Mouse (Mus musculus) thymus, adult 2 months (tissue): ENCODE results near the gene Col23a1.

ENCODE experiments used
- CTCF ChIP-seq: fragments of 200-500 bp; IDR thresholded peaks from 2 replicates; pipeline ENCODE4 v1.5.1; 2012; ENCODE audit warnings: mild to moderate bottlenecking, control low read depth, low read length, moderate library complexity, borderline replicate concordance; ENCODE audit not compliant: control insufficient read depth, poor library complexity, insufficient read depth; ENCODE audit errors: extremely low read depth
- POLR2A ChIP-seq: fragments of 200-500 bp; IDR thresholded peaks from 2 replicates; pipeline ENCODE4 v1.6.1; 2012; ENCODE audit warnings: mild to moderate bottlenecking, low read length, control low read depth, moderate library complexity; ENCODE audit not compliant: control insufficient read depth, poor library complexity, insufficient read depth; ENCODE audit errors: extremely low read depth

DNA sequence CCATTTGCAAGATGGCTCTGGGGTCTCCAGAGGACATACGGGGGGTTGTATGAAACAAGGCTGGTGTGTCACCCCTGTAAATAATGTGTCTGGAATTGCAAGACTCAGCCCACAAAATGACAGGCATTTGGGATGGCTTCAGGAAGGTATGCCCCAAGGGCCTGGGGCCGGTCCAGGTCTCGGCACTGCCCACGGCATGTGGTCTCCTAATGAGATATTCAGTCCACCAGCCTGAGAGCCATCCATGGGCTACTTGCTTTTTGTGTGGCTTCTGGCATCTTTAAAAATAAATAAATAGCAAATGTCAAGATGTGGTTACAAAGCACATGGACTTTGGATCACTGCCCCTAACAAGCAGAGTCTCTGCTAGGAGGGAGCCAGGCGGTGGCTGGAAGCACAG is 219.5 kb downstream of the Col23a1 start:
- no peak for TF ChIP-seq POLR2A
- no peak for TF ChIP-seq CTCF
